Mouse (Mus musculus): Measurements from ENCODE around the gene Zrsr1. TPM values are rescaled to one million over a fixed set of nuclear protein-coding genes. Genes with fewer than 3 reads are reported as not detected.
A peak's percentile ranks its signal among the peaks of the same experiment; 100 is the strongest.

Gene Zrsr1
- total and polyA plus RNA-seq, 3 experiments, result 4.0 to 9.3 (median 4.8) TPM

DNA sequence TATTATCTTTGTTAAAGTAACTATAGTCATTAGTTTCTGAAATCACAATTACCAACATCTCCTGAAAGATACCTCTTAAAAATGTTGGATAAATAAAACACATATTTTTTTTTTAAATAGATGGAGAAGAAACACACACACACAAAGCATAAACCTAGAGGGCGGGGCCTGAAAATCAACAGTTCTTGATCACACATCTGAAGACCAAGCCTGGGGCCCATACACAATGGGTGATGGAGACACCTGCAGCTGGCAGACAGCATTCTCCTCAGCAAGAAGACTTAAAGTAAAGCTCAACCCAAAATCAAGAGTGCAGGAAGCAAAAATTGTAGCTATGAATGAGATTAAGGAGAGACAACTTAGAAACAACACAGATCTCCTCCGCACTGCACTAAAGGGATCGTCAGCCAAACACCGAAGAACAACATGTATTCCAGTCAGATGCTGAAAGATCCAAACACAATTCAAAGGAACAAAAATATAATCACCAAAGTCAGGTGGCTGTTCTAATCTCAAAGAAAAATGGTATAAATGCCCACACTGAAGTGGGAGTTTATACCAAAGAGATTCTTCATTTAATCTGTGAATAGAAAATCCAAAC is 34.0 kb upstream of the Zrsr1 start:
- Histone ChIP-seq H3K79me2 (replicated peaks; ENCODE audit: control insufficient read depth, extremely low read depth, insufficient read depth, poor library complexity, severe bottlenecking) (no peaks in the 10 kb centered on the region), H3K4me2 (ENCODE audit: insufficient read depth, low read depth, poor library complexity, severe bottlenecking) (no peak overlapping the region), H3K36me3 (replicated peaks in 1 of 2; ENCODE audit: control insufficient read depth in 1 of 2, insufficient read depth in 1 of 2, low read length in 1 of 2) (peaks cover 0 to 6% of the 10 kb centered on the region in 2 experiments), H3K27me3 (replicated peaks) (no peaks in the 10 kb centered on the region), H3K9me3 (replicated peaks; ENCODE audit: low read length) (no peaks in the 10 kb centered on the region), H3K9ac (ENCODE audit: insufficient read depth, low read depth) (no peak overlapping the region), H3K4me3 (replicated peaks in 1 of 3; ENCODE audit: low read depth in 2 of 3, low read length in 2 of 3, poor library complexity in 1 of 3) (no peak overlapping the region), H3K4me1 (ENCODE audit: control insufficient read depth in 1 of 2, insufficient read depth in 2 of 2) (peaks cover 17 to 71% of the 10 kb centered on the region in 2 experiments), H3K27ac (ENCODE audit: insufficient read depth, low read depth) (no peak overlapping the region)
- DNase-seq (ENCODE audit: extremely low read depth), result no peak
- dilution Hi-C loops (cut with MboI; ENCODE audit: extremely low pct_ligation_motif_present, extremely low pct_unique_long_range_greater_than_20kb, low sequenced_read_pairs), result no loop called here
- in situ Hi-C loops (cut with MboI; ENCODE audit: low pct_ligation_motif_present, low pct_unique_long_range_greater_than_20kb, low sequenced_read_pairs), result no loop called here
- TF ChIP-seq PAX5 (IDR thresholded peaks at IDR 0.05; ENCODE audit: low read length) (no peak), JUN (IDR thresholded peaks at IDR 0.05; ENCODE audit: insufficient read depth, low read depth, low read length) (no peak), RCOR1 (conservative IDR thresholded peaks at IDR 0.05; ENCODE audit: low read depth, low read length) (no peak), KAT2A (IDR thresholded peaks at IDR 0.05; ENCODE audit: insufficient replicate concordance, low read length) (no peak), MAFK (IDR thresholded peaks at IDR 0.05; ENCODE audit: insufficient replicate concordance, low read length) (no peak), ELF1 (IDR thresholded peaks at IDR 0.05; ENCODE audit: low read depth, low read length) (no peak), SMC3 (IDR thresholded peaks at IDR 0.05; ENCODE audit: low read depth, low read length) (no peak), HCFC1 (IDR thresholded peaks at IDR 0.05; ENCODE audit: low read depth, low read length) (no peak), TBP (conservative IDR thresholded peaks at IDR 0.05; ENCODE audit: low read depth, low read length) (no peak), ZC3H11A (IDR thresholded peaks at IDR 0.05; ENCODE audit: low read depth, low read length) (no peak), TCF12 (IDR thresholded peaks at IDR 0.05; ENCODE audit: low read depth, low read length) (no peak), MYC (IDR thresholded peaks at IDR 0.05; ENCODE audit: low read depth, low read length) (no peak)

DNA sequence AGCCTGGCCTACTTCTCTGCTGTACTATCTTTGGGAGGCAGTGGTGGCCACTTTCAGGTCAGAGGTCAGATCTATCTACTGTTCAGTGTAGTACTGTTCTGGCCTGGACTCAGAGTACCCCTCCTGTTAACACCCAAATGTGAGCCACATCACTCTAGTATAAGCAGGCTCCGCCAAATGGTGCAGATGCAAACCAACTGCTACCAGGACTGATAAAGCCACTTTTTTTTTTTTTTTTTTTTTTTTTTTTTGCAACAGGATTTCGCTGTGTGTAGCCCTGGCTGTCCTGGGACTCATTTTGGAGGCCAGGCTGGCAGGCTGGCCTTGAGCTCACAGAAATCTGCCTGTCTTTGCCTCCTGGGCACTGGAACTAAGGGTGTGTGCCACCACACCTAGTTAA is 32.8 kb upstream of the Zrsr1 start:
- Histone ChIP-seq H3K27ac (ENCODE audit: insufficient read depth, low read depth) (no peak overlapping the region), H3K4me1 (ENCODE audit: control insufficient read depth in 1 of 2, insufficient read depth in 2 of 2) (peaks cover 16 to 66% of the 10 kb centered on the region in 2 experiments), H3K4me2 (ENCODE audit: insufficient read depth, low read depth, poor library complexity, severe bottlenecking) (no peak overlapping the region), H3K27me3 (replicated peaks) (no peaks in the 10 kb centered on the region), H3K4me3 (replicated peaks in 1 of 3; ENCODE audit: low read depth in 2 of 3, low read length in 2 of 3, poor library complexity in 1 of 3) (no peak overlapping the region), H3K79me2 (replicated peaks; ENCODE audit: control insufficient read depth, extremely low read depth, insufficient read depth, poor library complexity, severe bottlenecking) (no peaks in the 10 kb centered on the region), H3K36me3 (replicated peaks in 1 of 2; ENCODE audit: control insufficient read depth in 1 of 2, insufficient read depth in 1 of 2, low read length in 1 of 2) (peaks cover 0 to 4% of the 10 kb centered on the region in 2 experiments), H3K9ac (ENCODE audit: insufficient read depth, low read depth) (no peak overlapping the region), H3K9me3 (replicated peaks; ENCODE audit: low read length) (no peaks in the 10 kb centered on the region)
- in situ Hi-C loops (cut with MboI; ENCODE audit: low pct_ligation_motif_present, low pct_unique_long_range_greater_than_20kb, low sequenced_read_pairs) (no loop called here), dilution Hi-C loops (cut with MboI; ENCODE audit: extremely low pct_ligation_motif_present, extremely low pct_unique_long_range_greater_than_20kb, low sequenced_read_pairs) (no loop called here)
- no peak for DNase-seq (ENCODE audit: extremely low read depth)
- TF ChIP-seq MYC (IDR thresholded peaks at IDR 0.05; ENCODE audit: low read depth, low read length), result no peak
- peak; percentile 85 for TF ChIP-seq ZNF384 (IDR thresholded peaks at IDR 0.05; ENCODE audit: low read depth, low read length)
- no peak for TF ChIP-seq BHLHE40 (IDR thresholded peaks at IDR 0.05; ENCODE audit: low read depth, low read length)

All from CH12.LX (cell line).